Mouse (Mus musculus) right cerebral cortex, postnatal 36 days (tissue): Measurements from ENCODE around the gene E130311K13Rik.

Experiments used
- DNase-seq, 2 experiments: peaks; one replicate each; pipeline ENCODE4 v3.0.0; 2022; ENCODE audit warnings: low spot score in 2 of 2, mixed read lengths in 1 of 2

The E130311K13Rik gene

DNA sequence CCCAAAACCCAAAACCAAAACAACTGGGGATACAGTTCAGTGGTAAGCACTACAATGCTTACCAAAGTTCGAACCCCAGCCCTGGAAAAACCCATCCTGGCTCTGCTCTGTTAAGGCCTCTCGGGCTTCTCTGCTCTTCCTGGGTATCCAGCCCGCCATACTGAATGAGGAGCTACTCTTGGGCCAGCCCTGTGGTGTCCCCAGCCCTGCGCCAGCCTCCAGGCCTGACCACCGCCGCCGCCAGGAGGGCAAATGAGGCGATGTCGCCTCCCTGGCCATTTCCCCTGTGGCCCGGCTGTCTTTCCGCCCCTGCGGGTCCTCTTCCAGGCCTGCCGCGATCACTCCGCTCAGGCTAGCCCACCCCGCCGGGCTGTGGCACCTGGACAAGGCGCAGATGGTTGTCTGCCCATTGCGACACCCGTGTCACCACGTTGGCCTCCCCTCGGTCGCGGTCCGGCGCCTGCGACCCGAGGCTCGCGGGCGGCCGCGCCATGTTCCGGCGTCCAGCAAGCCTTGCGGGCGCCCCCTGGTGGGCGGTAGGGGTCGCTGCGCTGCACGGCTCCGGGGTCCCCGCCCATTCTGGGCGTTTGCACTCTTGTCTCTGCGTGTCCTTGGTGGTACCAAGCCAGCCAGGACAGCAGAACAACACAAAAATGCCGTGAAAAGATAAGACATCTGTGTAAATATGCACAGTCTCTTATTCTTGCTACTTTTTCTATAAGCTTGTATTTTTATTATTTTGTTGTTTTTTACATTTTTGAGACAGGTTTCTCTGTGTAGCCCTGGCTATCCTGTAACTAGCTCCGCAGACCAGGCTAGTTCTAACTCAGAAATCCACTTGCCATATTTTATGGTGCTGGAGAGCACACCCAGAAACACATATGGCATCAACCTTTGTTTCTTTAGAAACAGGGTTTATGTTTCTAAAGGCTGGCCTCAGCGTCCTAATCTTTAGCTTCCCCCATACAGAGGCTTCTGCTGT lies at the start of gene E130311K13Rik:
Gene E130311K13Rik (minus strand): TSS at position 595 of the 982 bp plus-strand sequence.
- DNase-seq, result peak; percentile 72 to 83

GRCm38 (mm10) chr3:63977895-63978294 lies 48.6 kb upstream of the E130311K13Rik start:
- no peak for DNase-seq

GRCm38 (mm10) chr3:63975955-63976908 lies 47.0 kb upstream of the E130311K13Rik start, which contains the start of gene Gmps:
TSS of gene Gmps (plus strand) at chr3:63976106.
- DNase-seq, result peak; percentile 89

- DNase-seq, result no peak
Measured at GRCm38 (mm10) chr3:63965929-63966328, 36.7 kb upstream of the E130311K13Rik start.

DNA sequence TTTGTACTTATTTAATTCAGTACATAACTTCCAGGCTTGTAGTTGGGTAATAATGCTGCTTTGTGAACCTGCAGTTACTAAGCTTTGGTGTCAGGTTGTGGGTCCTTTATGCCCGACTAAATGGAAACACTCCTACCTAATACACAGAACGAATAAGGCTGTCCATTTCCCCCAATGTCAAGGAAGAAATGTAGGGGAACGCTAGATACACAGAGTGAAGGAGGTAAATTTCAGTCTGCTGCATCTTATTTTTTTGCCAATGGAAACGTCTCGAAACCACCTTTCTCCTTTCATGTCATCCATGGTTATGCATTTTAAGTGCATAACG lies 35.6 kb upstream of the E130311K13Rik start:
- no peak for DNase-seq

DNA sequence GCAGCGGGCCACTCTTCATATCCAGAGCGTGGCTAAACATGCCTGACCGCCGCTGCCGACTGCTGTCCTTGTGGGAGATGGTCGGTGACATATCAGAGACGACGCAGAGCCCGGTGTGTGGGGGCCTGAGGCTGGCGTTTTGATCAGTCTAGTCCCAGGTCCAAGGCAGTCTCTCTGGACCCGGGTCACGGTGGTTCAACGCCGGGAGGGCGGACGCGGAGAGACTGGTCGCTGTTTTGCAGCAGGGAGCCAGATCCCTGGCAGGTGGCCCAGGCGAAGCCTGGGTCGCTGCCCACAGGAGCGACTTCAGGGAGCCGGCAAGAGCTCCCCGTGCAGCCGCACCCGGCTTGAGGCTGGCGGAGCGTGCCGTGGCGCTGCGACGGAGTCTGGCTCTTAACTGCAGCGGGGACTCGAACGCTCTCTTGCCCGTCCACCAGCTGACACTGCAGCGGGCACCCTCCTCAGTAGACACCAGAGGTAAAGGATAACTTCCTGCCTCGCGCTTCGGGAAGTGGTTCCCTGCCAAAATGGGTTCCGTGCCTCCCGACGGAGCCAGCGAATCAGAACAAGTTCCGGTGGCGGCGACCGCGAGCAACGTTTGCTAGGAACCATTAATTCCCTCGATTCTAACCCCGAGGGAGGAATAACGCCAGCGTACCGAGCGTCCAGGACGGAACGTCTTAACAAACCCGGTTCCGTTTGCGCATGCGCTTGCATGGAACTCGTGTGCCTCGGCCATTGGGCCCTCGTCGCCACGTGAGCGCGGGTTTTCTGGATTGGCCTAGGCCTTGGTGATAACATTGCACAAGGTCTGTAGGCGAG lies 35.0 kb upstream of the E130311K13Rik start, which contains the start of gene Slc33a1:
Gene Slc33a1 (minus strand): TSS at position 669 of the 822 bp plus-strand sequence.
- peak; percentile 98 for DNase-seq

DNA sequence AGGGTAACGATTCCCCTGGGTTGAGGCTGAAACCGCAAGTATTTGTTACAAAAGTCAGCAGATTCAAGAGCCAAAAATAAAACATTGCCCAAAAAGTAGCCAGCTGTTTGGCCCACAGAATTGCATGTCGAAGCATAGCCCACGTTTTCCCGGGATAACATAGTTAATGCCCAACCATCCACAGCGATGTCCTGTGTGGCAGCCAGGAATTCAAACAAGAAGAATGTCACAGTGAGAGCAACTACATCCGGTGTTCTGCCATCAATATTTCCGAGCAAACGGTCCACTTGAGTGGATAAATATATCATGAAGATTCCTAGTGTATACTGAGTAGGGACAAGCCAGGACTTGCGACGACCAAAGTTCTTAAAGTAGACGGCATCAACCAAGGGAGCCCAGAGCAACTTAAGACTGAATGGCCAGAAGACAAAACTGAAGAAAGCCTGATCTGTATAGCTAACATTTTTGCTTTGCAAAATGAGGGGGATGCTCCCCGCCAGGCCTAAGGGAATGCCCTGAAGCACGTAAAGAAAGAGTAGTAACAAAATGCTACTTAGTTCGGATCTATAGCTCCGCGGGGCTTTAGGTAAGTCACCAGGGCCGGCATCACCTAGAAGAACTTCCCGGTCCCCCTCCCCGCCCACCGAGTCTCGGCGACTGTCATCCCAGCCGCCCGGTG lies 34.3 kb upstream of the E130311K13Rik start:
- DNase-seq, result no peak

- no peak for DNase-seq
Measured at GRCm38 (mm10) chr3:63949837-63950236, 20.6 kb upstream of the E130311K13Rik start.

- DNase-seq, result peak; percentile 40 to 54
Measured at GRCm38 (mm10) chr3:63941204-63941850, 12.1 kb upstream of the E130311K13Rik start.

DNA sequence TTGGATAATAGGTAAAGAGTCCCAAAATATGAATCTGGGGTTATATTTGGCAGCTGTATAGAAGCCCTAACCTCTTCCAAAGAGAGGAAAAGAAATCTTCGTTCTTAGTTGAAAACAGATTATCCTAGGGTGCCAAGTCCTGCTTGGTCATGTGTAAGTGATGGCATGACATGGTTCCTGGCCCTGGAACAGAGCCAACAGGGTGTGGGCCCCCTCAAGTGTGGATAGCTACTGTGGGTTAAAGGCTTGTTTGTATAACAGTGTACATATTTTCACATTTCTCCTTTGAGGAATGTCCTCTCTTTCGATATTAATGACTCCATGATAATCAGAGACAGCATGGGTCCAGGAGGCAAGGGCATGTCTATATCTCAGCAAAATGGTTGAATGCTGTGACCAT lies 9.7 kb upstream of the E130311K13Rik start:
- DNase-seq, result no peak

DNA sequence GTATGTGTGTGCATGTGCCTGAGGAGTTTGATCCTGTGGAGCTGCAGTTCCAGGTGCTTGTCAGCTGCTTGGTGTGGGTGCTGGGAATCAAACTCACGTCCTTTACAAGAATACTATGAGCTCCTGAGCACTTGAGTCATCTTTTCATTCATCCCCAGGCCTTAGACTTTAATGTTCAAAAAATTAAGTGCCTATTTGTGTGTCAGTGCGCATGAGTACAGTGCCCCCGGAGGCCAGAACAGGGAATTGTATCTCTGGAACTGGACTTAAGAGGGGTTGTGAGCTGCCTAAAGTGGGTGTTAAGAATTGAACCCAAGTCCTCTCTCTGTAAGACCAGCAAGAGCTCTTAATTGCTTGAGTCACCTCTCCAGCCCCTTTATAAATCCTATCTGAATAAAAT lies 9.6 kb downstream of the E130311K13Rik start:
- no peak for DNase-seq

GRCm38 (mm10) chr3:63910301-63910700 lies 19.0 kb downstream of the E130311K13Rik start:
- no peak for DNase-seq

- DNase-seq, result no peak
Measured at GRCm38 (mm10) chr3:63905241-63905640, 24.0 kb downstream of the E130311K13Rik start.

DNA sequence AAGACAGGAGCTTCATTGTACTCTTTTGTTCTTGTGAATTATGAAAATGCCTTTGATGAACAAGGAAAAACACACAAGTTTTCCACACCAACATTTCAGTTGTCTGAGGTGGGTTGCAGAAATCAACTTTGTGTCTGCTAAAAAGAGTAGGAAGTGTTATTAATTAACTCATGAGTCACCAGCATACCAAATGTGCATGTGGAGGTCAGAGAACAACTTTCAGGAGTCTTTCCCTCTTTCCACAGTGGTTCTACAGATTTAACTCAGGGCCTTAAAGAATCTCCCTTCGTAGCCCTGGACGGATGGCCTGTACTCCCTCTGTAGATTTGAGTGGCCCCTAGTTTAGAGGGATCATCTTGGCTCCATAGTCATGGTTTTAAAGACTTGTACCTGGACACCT lies 25.1 kb downstream of the E130311K13Rik start:
- no peak for DNase-seq

DNA sequence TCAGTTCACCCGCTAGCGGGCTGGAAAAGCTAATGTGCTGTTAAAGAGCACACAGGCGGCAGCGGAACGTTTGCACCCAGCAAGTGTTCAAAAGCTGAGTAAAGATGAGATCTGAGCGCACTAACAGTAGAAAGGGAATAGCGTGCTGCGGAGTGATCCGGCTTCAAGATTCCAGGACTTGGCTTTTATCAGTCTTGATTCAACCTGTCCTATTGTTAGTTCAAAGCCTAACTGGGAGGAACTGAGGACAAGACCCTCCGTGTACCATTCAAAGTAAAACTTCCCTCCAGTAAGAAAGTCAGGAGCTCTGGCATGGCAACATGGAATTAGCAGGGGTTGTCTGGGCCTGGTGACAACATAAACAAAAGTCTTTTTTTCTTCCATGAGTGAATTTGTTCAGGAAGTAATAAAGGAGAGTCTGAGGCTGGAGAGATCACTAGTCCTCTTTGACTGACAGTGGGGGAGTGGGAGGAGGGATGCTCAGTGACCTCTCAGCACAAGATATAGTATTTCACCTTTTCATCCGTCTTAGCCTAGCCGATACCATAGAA lies 29.2 kb downstream of the E130311K13Rik start:
- DNase-seq, result no peak

GRCm38 (mm10) chr3:63899309-63899695 lies 30.0 kb downstream of the E130311K13Rik start, which contains the start of gene Plch1:
TSS of gene Plch1 (minus strand) at chr3:63899472.
- peak; percentile 6 to 32 for DNase-seq

DNA sequence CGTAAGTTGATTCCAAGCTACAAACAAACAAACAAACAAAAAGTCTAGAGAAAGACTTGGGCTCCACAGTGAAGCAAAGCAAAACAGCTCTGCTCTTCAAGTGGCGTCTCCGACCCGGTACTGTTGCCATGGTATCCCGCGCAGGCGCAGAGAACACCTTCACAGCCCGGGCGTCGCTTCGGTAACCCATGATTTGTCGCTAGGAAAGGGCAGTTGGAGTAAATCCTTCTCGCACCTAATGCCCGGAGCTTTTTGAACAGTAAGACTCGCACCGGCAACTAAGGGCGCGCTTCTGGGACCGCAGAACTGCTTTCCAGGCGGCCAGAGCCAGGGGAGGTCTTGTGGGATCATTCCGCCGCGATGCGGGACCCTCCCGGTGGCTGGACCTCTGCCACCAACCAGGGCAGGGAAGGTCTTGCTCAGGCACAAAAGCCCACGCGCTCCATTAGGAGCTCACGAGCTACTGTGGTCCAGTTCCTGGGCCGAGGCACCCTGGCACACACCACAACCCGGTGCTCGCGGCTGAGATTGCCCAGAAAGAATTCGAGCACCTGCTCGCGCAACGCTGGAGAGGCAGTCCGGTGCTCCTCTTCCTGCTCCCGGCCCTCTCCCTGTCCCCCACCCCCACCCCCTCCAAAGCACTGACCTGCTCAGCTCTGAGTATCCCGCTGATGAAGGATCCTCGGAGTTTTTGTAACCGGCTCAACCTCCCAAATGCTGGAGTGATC lies 30.5 kb downstream of the E130311K13Rik start:
- peak; percentile 79 to 80 for DNase-seq

DNA sequence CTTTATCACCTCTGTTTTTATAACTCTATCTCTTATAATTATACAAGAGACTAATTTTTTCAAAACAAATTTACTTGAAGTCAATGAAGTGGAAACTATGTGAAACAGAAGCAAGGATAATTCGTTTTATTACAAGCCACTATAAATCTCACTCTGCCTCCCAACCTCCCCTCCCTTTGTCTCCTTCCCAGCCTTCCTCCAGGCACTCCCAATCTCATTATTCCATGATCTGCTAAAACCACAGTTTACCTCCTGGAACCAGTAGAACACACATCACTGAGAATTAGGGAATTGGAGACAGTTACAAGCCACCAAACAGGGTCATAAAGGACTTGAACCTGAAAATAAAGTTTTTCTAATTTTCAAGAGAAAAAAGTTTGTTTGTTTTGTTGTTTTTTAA lies 32.1 kb downstream of the E130311K13Rik start:
- no peak for DNase-seq

- no peak for DNase-seq
Measured at GRCm38 (mm10) chr3:63896303-63896702, 33.0 kb downstream of the E130311K13Rik start.
